Mouse (Mus musculus) megakaryocyte, embryonic 14.5 days (primary cell): ENCODE measurements around the gene Dynlrb2.

Experiments used
- FLI1 ChIP-seq: IDR thresholded peaks from 2 replicates; pipeline ENCODE4 v1.6.1; 2012; ENCODE audit warnings: low read length, inconsistent platforms, mixed read lengths
- GATA1 ChIP-seq: IDR thresholded peaks from 3 replicates; pipeline ENCODE4 v1.6.1; 2012; ENCODE audit warnings: mixed read lengths, low read length, inconsistent platforms, borderline replicate concordance

GRCm38 (mm10) chr8:116533081-116533480 lies 28.3 kb downstream of the Dynlrb2 start:
- TF ChIP-seq GATA1 (no peak), FLI1 (no peak)
